Mouse (Mus musculus) liver, adult 2 months (tissue): ENCODE measurements around the gene Wt1.

Experiments
- CTCF ChIP-seq: fragments of 200-500 bp; IDR thresholded peaks from 2 replicates; pipeline ENCODE4 v1.5.1; 2011; ENCODE audit warnings: low read depth, low read length, control low read depth
- POLR2A ChIP-seq: fragments of 200-500 bp; IDR thresholded peaks from 2 replicates; pipeline ENCODE4 v1.6.1; 2011; ENCODE audit warnings: low read length, control low read depth; ENCODE audit not compliant: insufficient read depth; ENCODE audit errors: extremely low read depth

DNA sequence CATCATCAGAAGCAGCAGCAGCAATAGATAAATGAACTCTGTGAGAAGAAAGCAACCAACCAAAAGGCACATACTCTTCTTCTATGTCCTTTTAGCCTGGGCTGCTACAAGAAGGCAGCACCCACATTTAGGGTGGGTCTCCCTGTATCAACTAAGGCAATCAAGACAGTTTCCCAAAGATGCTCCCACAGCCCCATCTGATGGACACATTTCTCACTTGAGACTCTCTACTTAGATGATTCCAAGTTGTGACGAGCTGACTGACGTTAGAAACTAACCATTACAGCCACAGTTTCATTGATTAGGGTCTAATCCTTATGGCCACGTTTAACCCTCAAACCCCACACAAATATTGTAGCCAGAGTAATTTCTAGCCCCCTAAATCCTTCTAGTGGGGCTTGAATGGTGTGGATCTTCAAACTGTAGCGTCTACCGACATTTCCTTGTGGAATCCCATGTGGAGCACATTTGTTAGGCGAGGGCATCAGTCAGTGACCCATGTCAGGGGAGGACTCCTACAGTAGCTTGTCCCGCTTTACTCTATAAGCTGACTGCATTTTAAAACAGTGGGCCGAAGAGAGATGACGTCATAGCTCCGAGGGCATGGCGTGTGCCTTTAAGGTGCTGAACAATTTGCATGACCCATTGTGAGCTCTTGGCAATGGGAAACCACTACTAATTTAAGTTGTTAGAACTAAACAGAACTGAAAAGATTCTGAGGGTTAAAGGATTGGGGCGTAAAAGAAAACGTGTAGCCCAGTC is 59.6 kb downstream of the Wt1 start:
- TF ChIP-seq CTCF (no peak), POLR2A (no peak)
